Comparison of ENCODE assay signal across 10 mouse cellular contexts in genomic region chr14:19970106-19970785, GRCm38 (mm10). TPM values are rescaled to one million over a fixed set of nuclear protein-coding genes. Genes with fewer than 3 reads are reported as not detected.
DNase-seq lines count a peak whose midpoint lies in the region; ATAC-seq lines count a peak whose summit lies in the region.
"Had no signal": no experiment of that assay in that cellular context is flagged by ENCODE, and none has a peak within 500 bp of the region (broad histone marks: within the 10 kb centered on the region; RNA-seq: fewer than 3 reads in every experiment).

No protein-coding gene starts in this region.

- no peak for DNase-seq in heart, embryonic 10.5 days (ENCODE audit: low spot score)
- DNase-seq in heart, adult 9 months (ENCODE audit: low spot score in 2 of 2) = no peak
- no peak for DNase-seq in lung, adult 18-20 months
- DNase-seq in urinary bladder, adult 2 months (ENCODE audit: low spot score) = no peak
- no peak for DNase-seq in limb, embryonic 10.5 days (ENCODE audit: low spot score)

- no peak overlapping the region for H3K4me3 ChIP-seq in heart, embryonic 10.5 days
- no peak overlapping the region for H3K4me3 ChIP-seq in lung, embryonic 16.5 days (ENCODE audit: low read length)
- H3K4me3 ChIP-seq in embryonic facial prominence, embryonic 15.5 days (replicated peaks) = no peak overlapping the region
- no peak overlapping the region for H3K4me3 ChIP-seq in midbrain, embryonic 15.5 days
- H3K4me3 ChIP-seq in limb, embryonic 10.5 days = no peak overlapping the region
- H3K4me3 ChIP-seq: limb, embryonic 13.5 days; midbrain, embryonic 12.5 days had no signal

- ATAC-seq in lung, embryonic 16.5 days (ENCODE audit: low read depth) = no peak
- no peak for ATAC-seq in embryonic facial prominence, embryonic 15.5 days (ENCODE audit: insufficient number of reproducible peaks, low FRiP score, low TSS enrichment, low read depth)
- ATAC-seq in midbrain, embryonic 15.5 days (replicated peaks) = no peak

- peak overlapping the region; percentile 2; the same call in 1 of the 2 replicates for H3K4me2 ChIP-seq in lung, embryonic 16.5 days (ENCODE audit: low read depth, low read length)
- H3K4me2 ChIP-seq in embryonic facial prominence, embryonic 15.5 days (replicated peaks) = no peak overlapping the region
- H3K4me2 ChIP-seq in midbrain, embryonic 15.5 days = 0 out of 2 replicates have a peak overlapping the region, but pooled peaks have one; percentile 11
- H3K4me2 ChIP-seq: limb, embryonic 13.5 days; midbrain, embryonic 12.5 days had no signal

- no peak overlapping the region for H3K9ac ChIP-seq in lung, embryonic 16.5 days (ENCODE audit: low read length)
- H3K9ac ChIP-seq in embryonic facial prominence, embryonic 15.5 days = no peak overlapping the region
- no peak overlapping the region for H3K9ac ChIP-seq in midbrain, embryonic 15.5 days
- H3K9ac ChIP-seq: limb, embryonic 13.5 days; midbrain, embryonic 12.5 days had no signal

- H3K27ac ChIP-seq in heart, embryonic 10.5 days = 0 out of 2 replicates have a peak overlapping the region, but pooled peaks have one; percentile 0
- peak overlapping the region; percentile 9; the same call in 1 of the 2 replicates for H3K27ac ChIP-seq in lung, embryonic 16.5 days (ENCODE audit: low read length)
- peak overlapping the region; percentile 40; the same call in 1 of the 2 replicates for H3K27ac ChIP-seq in embryonic facial prominence, embryonic 15.5 days (replicated peaks)
- H3K27ac ChIP-seq in midbrain, embryonic 15.5 days = no peak overlapping the region; the same call in 1 of the 2 replicates
- no peak overlapping the region for H3K27ac ChIP-seq in limb, embryonic 10.5 days
- H3K27ac ChIP-seq: limb, embryonic 13.5 days; midbrain, embryonic 12.5 days had no signal

- no peaks in the 10 kb centered on the region for H3K9me3 ChIP-seq in heart, embryonic 10.5 days
- no peaks in the 10 kb centered on the region for H3K9me3 ChIP-seq in lung, embryonic 16.5 days (ENCODE audit: control insufficient read depth, low read length)
- H3K9me3 ChIP-seq in embryonic facial prominence, embryonic 15.5 days (replicated peaks) = no peaks in the 10 kb centered on the region
- no peaks in the 10 kb centered on the region for H3K9me3 ChIP-seq in midbrain, embryonic 15.5 days
- H3K9me3 ChIP-seq in limb, embryonic 10.5 days (replicated peaks) = no peaks in the 10 kb centered on the region
- H3K9me3 ChIP-seq: midbrain, embryonic 12.5 days had no signal

- WGBS in heart, embryonic 10.5 days = 87% methylated on average over 6 of the region's 6 CpGs
- 70% methylated on average over 6 of the region's 6 CpGs for WGBS in lung, embryonic 16.5 days
- 72% methylated on average over 6 of the region's 6 CpGs for WGBS in embryonic facial prominence, embryonic 15.5 days
- 74% methylated on average over 6 of the region's 6 CpGs for WGBS in midbrain, embryonic 15.5 days
- WGBS in limb, embryonic 10.5 days = 90% methylated on average over 6 of the region's 6 CpGs

- H3K27me3 ChIP-seq in heart, embryonic 10.5 days (ENCODE audit: insufficient read depth, poor library complexity, severe bottlenecking) = no peaks in the 10 kb centered on the region
- H3K27me3 ChIP-seq in lung, embryonic 16.5 days (ENCODE audit: control insufficient read depth, insufficient read depth, low read depth, low read length) = no peaks in the 10 kb centered on the region
- no peaks in the 10 kb centered on the region for H3K27me3 ChIP-seq in embryonic facial prominence, embryonic 15.5 days
- no peaks in the 10 kb centered on the region for H3K27me3 ChIP-seq in midbrain, embryonic 15.5 days (replicated peaks)
- H3K27me3 ChIP-seq in limb, embryonic 10.5 days (ENCODE audit: low read depth, poor library complexity, severe bottlenecking) = no peaks in the 10 kb centered on the region
- H3K27me3 ChIP-seq: limb, embryonic 13.5 days; midbrain, embryonic 12.5 days had no signal

- H3K4me1 ChIP-seq in heart, embryonic 10.5 days = peaks cover 40% of the 10 kb centered on the region
- peaks cover 18% of the 10 kb centered on the region for H3K4me1 ChIP-seq in lung, embryonic 16.5 days (replicated peaks; ENCODE audit: control insufficient read depth, insufficient read depth, low read length)
- H3K4me1 ChIP-seq in embryonic facial prominence, embryonic 15.5 days = peaks cover 29% of the 10 kb centered on the region
- H3K4me1 ChIP-seq in midbrain, embryonic 15.5 days = peaks cover 76% of the 10 kb centered on the region
- peaks cover 41% of the 10 kb centered on the region for H3K4me1 ChIP-seq in limb, embryonic 10.5 days

- H3K36me3 ChIP-seq in heart, embryonic 10.5 days = 0 out of 2 replicates have a peak, but pooled peaks cover 3% of the 10 kb centered on the region
- H3K36me3 ChIP-seq in lung, embryonic 16.5 days (ENCODE audit: control insufficient read depth, insufficient read depth, low read length) = no peaks in the 10 kb centered on the region
- H3K36me3 ChIP-seq in embryonic facial prominence, embryonic 15.5 days = no peaks in the 10 kb centered on the region
- H3K36me3 ChIP-seq in midbrain, embryonic 15.5 days (replicated peaks) = no peaks in the 10 kb centered on the region
- H3K36me3 ChIP-seq in limb, embryonic 10.5 days = peaks cover 3% of the 10 kb centered on the region
- H3K36me3 ChIP-seq: limb, embryonic 13.5 days had no signal

RNA-seq across cellular contexts. Expression of gene Gng2, which starts 7.2 kb away (rescaled TPM):
- polyA plus RNA-seq in heart, embryonic 10.5 days (2016; fragmentation: Nextera tagmentation; extraction: Ambion mirVana) = 33.9 and 61.6 TPM in 2 replicates
- polyA plus RNA-seq in lung, embryonic 16.5 days (2015; fragmentation: Nextera tagmentation; extraction: Ambion mirVana) = 69.7 and 71.4 TPM in 2 replicates
- 56.9 and 67.6 TPM in 2 replicates for polyA plus RNA-seq in embryonic facial prominence, embryonic 15.5 days (2015; fragmentation: Nextera tagmentation; extraction: Ambion mirVana)
- 452 and 467 TPM in 2 replicates for polyA plus RNA-seq in midbrain, embryonic 15.5 days (2015; fragmentation: Nextera tagmentation; extraction: Ambion mirVana)
- polyA plus RNA-seq in urinary bladder, adult 2 months (2012; rRNA removed) = 6.5 and 12.6 TPM in 2 replicates
- polyA plus RNA-seq in limb, embryonic 10.5 days (2016; fragmentation: Nextera tagmentation; extraction: Ambion mirVana) = 63.9 and 72.1 TPM in 2 replicates

Comparison
In these comparisons a context has a peak if more than half of its experiments do, and no peak if none do; other contexts are left out.
1. H3K27ac ChIP-seq: peak in heart, embryonic 10.5 days (single experiment), lung, embryonic 16.5 days (single experiment) and embryonic facial prominence, embryonic 15.5 days (single experiment); none in midbrain, embryonic 15.5 days (single experiment) and limb, embryonic 10.5 days (single experiment).